Mouse (Mus musculus): ENCODE data around the gene Utrn. TPM values are rescaled to one million over a fixed set of nuclear protein-coding genes. Genes with fewer than 3 reads are reported as not detected.
A peak's percentile ranks its signal among the peaks of the same experiment; 100 is the strongest.

The Utrn gene
- polyA plus RNA-seq, 1 experiment = 5.7 TPM

GRCm38 (mm10) chr10:12874577-12875277 is 5.6 kb upstream of the Utrn start:
- H3K36me3 ChIP-seq (ENCODE audit: control insufficient read depth, insufficient read depth, low read length) = no peaks in the 10 kb centered on the region
- TF ChIP-seq CTCF (IDR thresholded peaks at IDR 0.05; ENCODE audit: control insufficient read depth, insufficient read depth, insufficient replicate concordance, low read depth, low read length) (no peak), POLR2A (IDR thresholded peaks at IDR 0.05; ENCODE audit: control insufficient read depth, low read depth, low read length) (no peak)

GRCm38 (mm10) chr10:12869846-12870245 is 681 bp upstream of the Utrn start:
- no peak for TF ChIP-seq POLR2A (IDR thresholded peaks at IDR 0.05; ENCODE audit: control insufficient read depth, low read depth, low read length)
- TF ChIP-seq CTCF (IDR thresholded peaks at IDR 0.05; ENCODE audit: control insufficient read depth, insufficient read depth, insufficient replicate concordance, low read depth, low read length) = no peak
- Histone ChIP-seq H3K4me3 (ENCODE audit: control insufficient read depth, low read depth, low read length) (no peak overlapping the region), H3K27me3 (ENCODE audit: control insufficient read depth, insufficient read depth, low read length) (0 out of 2 replicates have a peak, but pooled peaks cover 2% of the 10 kb centered on the region), H3K27ac (ENCODE audit: control insufficient read depth, insufficient read depth, low read depth, low read length) (no peak overlapping the region), H3K4me1 (ENCODE audit: control insufficient read depth, insufficient read depth, low read length) (peaks cover 14% of the 10 kb centered on the region), H3K36me3 (ENCODE audit: control insufficient read depth, insufficient read depth, low read length) (no peaks in the 10 kb centered on the region)

More at GRCm38 (mm10) chr10:12874577-12875277, 5.6 kb upstream of the Utrn start:
- H3K27me3 ChIP-seq (ENCODE audit: control insufficient read depth, insufficient read depth, low read length) = no peaks in the 10 kb centered on the region
- H3K4me1 ChIP-seq (ENCODE audit: control insufficient read depth, insufficient read depth, low read length) = no peaks in the 10 kb centered on the region
- no peak overlapping the region for H3K4me3 ChIP-seq (ENCODE audit: control insufficient read depth, low read depth, low read length)
- no peak overlapping the region for H3K27ac ChIP-seq (ENCODE audit: control insufficient read depth, insufficient read depth, low read depth, low read length)

GRCm38 (mm10) chr10:12868189-12869028 is 756 bp downstream of the Utrn start:
- H3K27ac ChIP-seq (ENCODE audit: control insufficient read depth, insufficient read depth, low read depth, low read length) = peak overlapping the region; percentile 82
- H3K4me3 ChIP-seq (ENCODE audit: control insufficient read depth, low read depth, low read length) = peak overlapping the region; percentile 87
- 0 out of 2 replicates have a peak, but pooled peaks cover 2% of the 10 kb centered on the region for H3K27me3 ChIP-seq (ENCODE audit: control insufficient read depth, insufficient read depth, low read length)
- peaks cover 14% of the 10 kb centered on the region for H3K4me1 ChIP-seq (ENCODE audit: control insufficient read depth, insufficient read depth, low read length)
- H3K36me3 ChIP-seq (ENCODE audit: control insufficient read depth, insufficient read depth, low read length) = no peaks in the 10 kb centered on the region
- TF ChIP-seq CTCF (IDR thresholded peaks at IDR 0.05; ENCODE audit: control insufficient read depth, insufficient read depth, insufficient replicate concordance, low read depth, low read length) (no peak), POLR2A (IDR thresholded peaks at IDR 0.05; ENCODE audit: control insufficient read depth, low read depth, low read length) (no peak)

- H3K4me1 ChIP-seq (ENCODE audit: control insufficient read depth, insufficient read depth, low read length) = peaks cover 14% of the 10 kb centered on the region
- peak overlapping the region; percentile 87 for H3K4me3 ChIP-seq (ENCODE audit: control insufficient read depth, low read depth, low read length)
- H3K27me3 ChIP-seq (ENCODE audit: control insufficient read depth, insufficient read depth, low read length) = 0 out of 2 replicates have a peak, but pooled peaks cover 2% of the 10 kb centered on the region
- no peaks in the 10 kb centered on the region for H3K36me3 ChIP-seq (ENCODE audit: control insufficient read depth, insufficient read depth, low read length)
- no peak for TF ChIP-seq POLR2A (IDR thresholded peaks at IDR 0.05; ENCODE audit: control insufficient read depth, low read depth, low read length)
- TF ChIP-seq CTCF (IDR thresholded peaks at IDR 0.05; ENCODE audit: control insufficient read depth, insufficient read depth, insufficient replicate concordance, low read depth, low read length) = no peak
- H3K27ac ChIP-seq (ENCODE audit: control insufficient read depth, insufficient read depth, low read depth, low read length) = 0 out of 2 replicates have a peak overlapping the region, but pooled peaks have one; percentile 15
Measured at GRCm38 (mm10) chr10:12867733-12868188, 1.4 kb downstream of the Utrn start.

GRCm38 (mm10) chr10:12866971-12867732 is 2.0 kb downstream of the Utrn start:
- no peak overlapping the region for H3K27ac ChIP-seq (ENCODE audit: control insufficient read depth, insufficient read depth, low read depth, low read length)
- peak overlapping the region; percentile 1; the same call in 1 of the 2 replicates for H3K4me3 ChIP-seq (ENCODE audit: control insufficient read depth, low read depth, low read length)
- H3K36me3 ChIP-seq (ENCODE audit: control insufficient read depth, insufficient read depth, low read length) = no peaks in the 10 kb centered on the region
- H3K27me3 ChIP-seq (ENCODE audit: control insufficient read depth, insufficient read depth, low read length) = 0 out of 2 replicates have a peak, but pooled peaks cover 2% of the 10 kb centered on the region
- peaks cover 14% of the 10 kb centered on the region for H3K4me1 ChIP-seq (ENCODE audit: control insufficient read depth, insufficient read depth, low read length)
- TF ChIP-seq CTCF (IDR thresholded peaks at IDR 0.05; ENCODE audit: control insufficient read depth, insufficient read depth, insufficient replicate concordance, low read depth, low read length) = no peak
- no peak for TF ChIP-seq POLR2A (IDR thresholded peaks at IDR 0.05; ENCODE audit: control insufficient read depth, low read depth, low read length)

GRCm38 (mm10) chr10:12865201-12865600 is 4.0 kb downstream of the Utrn start:
- Histone ChIP-seq H3K36me3 (ENCODE audit: control insufficient read depth, insufficient read depth, low read length) (no peaks in the 10 kb centered on the region), H3K4me3 (ENCODE audit: control insufficient read depth, low read depth, low read length) (no peak overlapping the region), H3K4me1 (ENCODE audit: control insufficient read depth, insufficient read depth, low read length) (peaks cover 14% of the 10 kb centered on the region), H3K27ac (ENCODE audit: control insufficient read depth, insufficient read depth, low read depth, low read length) (no peak overlapping the region), H3K27me3 (ENCODE audit: control insufficient read depth, insufficient read depth, low read length) (0 out of 2 replicates have a peak, but pooled peaks cover 2% of the 10 kb centered on the region)
- TF ChIP-seq CTCF (IDR thresholded peaks at IDR 0.05; ENCODE audit: control insufficient read depth, insufficient read depth, insufficient replicate concordance, low read depth, low read length) = no peak
- TF ChIP-seq POLR2A (IDR thresholded peaks at IDR 0.05; ENCODE audit: control insufficient read depth, low read depth, low read length) = no peak

All from testis, adult 2 months (tissue).